Mouse (Mus musculus) megakaryocyte, embryonic 14.5 days (primary cell): Measurements from ENCODE around the gene Hells.

Experiments
- FLI1 ChIP-seq: IDR thresholded peaks from 2 replicates; pipeline ENCODE4 v1.6.1; 2012; ENCODE audit warnings: low read length, inconsistent platforms, mixed read lengths
- GATA1 ChIP-seq: IDR thresholded peaks from 3 replicates; pipeline ENCODE4 v1.6.1; 2012; ENCODE audit warnings: mixed read lengths, low read length, inconsistent platforms, borderline replicate concordance

GRCm38 (mm10) chr19:38972581-38972980 lies 41.9 kb downstream of the Hells start:
- no peak for TF ChIP-seq GATA1
- TF ChIP-seq FLI1, result no peak
